Mouse (Mus musculus) kidney, embryonic 16.5 days (tissue): ENCODE data around the gene Acad9. TPM values are rescaled to one million over a fixed set of nuclear protein-coding genes. Genes with fewer than 3 reads are reported as not detected.

Experiments used
- ATAC-seq: fragments of 200-750 bp; cut with Nextera tagmentation; 2 replicates; pipeline ENCODE4 v1.8.0; 2017; ENCODE audit warnings: moderate TSS enrichment; ENCODE audit not compliant: low FRiP score, low TSS enrichment
- H3K27ac ChIP-seq: fragments of 300-500 bp; sonication (generic); 2 replicates; pipeline ENCODE4 v1.5.1; 2014; ENCODE audit warnings: low read length
- H3K27me3 ChIP-seq: fragments of 300-500 bp; sonication (generic); 2 replicates; pipeline ENCODE4 v1.6.1; 2014; ENCODE audit warnings: low read length, control low read depth, mixed read lengths; ENCODE audit not compliant: insufficient read depth
- H3K36me3 ChIP-seq: fragments of 300-500 bp; sonication (generic); 2 replicates; pipeline ENCODE4 v1.6.1; 2014; ENCODE audit warnings: low read length, control low read depth, mixed read lengths; ENCODE audit not compliant: insufficient read depth
- H3K4me1 ChIP-seq: fragments of 300-500 bp; sonication (generic); 2 replicates; pipeline ENCODE4 v1.6.1; 2014; ENCODE audit warnings: low read length, control low read depth, mixed read lengths; ENCODE audit not compliant: insufficient read depth
- H3K4me2 ChIP-seq: fragments of 300-500 bp; sonication (generic); replicated peaks from 2 replicates; pipeline ENCODE4 v1.6.1; 2014; ENCODE audit warnings: low read depth, low read length
- H3K4me3 ChIP-seq: fragments of 300-500 bp; sonication (generic); 2 replicates; pipeline ENCODE4 v1.5.1; 2014; ENCODE audit warnings: mild to moderate bottlenecking, low read length
- H3K9ac ChIP-seq: fragments of 300-500 bp; sonication (generic); replicated peaks from 2 replicates; pipeline ENCODE4 v1.6.1; 2014; ENCODE audit warnings: low read length
- H3K9me3 ChIP-seq: fragments of 300-500 bp; sonication (generic); 2 replicates; pipeline ENCODE4 v1.6.1; 2016; ENCODE audit warnings: low read length, control low read depth
- WGBS: fragments of 180-500 bp; shearing (Covaris S2); extraction: QIAGEN DNeasy Blood & Tissue Kit; methylation state at CpG from one replicate; pipeline ENCODE4 v1.1.7; 2014; 5-methylcytosine and 5-hydroxymethylcytosine counted together
- polyA plus RNA-seq: library from polyadenylated mRNA; unstranded; fragments of >200 nt; fragmentation: Nextera tagmentation; extraction: Ambion mirVana; gene quantifications from 2 replicates; pipeline ENCODE4 v1.2.1, GENCODE M21; 2015

Gene Acad9
- polyA plus RNA-seq, 1 experiment from 2014 or later, result 88.1 TPM

DNA sequence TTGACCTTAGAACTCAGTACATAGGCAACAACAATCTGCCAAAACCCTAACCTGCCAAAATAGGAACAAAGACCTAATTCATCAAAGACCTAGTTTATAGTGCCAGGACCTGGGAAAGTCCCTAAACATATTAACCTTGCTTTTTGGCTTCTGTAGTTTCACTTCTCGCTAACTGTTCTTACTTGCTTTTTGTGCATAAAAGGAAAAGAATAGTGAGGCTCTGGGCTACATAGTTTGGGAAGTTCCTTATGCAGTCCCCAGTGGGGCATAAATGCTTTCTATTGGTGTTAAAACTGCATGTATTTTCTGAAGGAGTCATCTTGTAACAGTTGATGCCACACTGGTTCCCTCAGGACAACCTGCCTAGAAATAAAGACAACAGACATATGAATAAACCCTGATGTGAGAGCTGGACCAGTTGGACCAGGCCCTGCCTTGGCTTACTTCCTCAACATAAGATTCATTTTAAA is 1.2 kb upstream of the Acad9 start:
- WGBS, result 93% methylated on average over 1 of the region's 1 CpGs
- ATAC-seq, result no peak
- peaks cover 12% of the 10 kb centered on the region for H3K4me1 ChIP-seq

DNA sequence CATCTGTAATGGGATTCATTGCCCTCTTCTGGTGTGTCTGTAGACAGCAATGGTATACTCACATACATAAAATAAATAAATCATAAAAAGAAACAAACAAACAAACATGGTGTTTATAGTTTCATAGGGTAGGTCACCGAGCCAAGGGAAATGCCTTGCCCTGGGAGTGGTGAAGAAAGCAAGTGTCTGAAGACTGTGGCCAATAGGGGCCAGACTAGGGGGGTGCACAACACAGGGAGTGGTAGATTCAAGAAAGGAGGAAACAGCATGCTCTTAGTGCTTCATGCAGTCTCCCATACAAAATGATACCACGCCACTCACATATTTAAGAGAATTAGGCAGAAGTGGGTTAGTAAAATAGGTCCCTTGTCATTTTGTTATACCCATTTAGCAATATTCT is 613 bp upstream of the Acad9 start:
- ATAC-seq, result no peak
- H3K4me1 ChIP-seq, result peaks cover 12% of the 10 kb centered on the region
- H3K36me3 ChIP-seq, result peaks cover 3% of the 10 kb centered on the region
- H3K4me2 ChIP-seq, result peak overlapping the region; percentile 60
- H3K4me3 ChIP-seq, result peak overlapping the region; percentile 85
- WGBS, result 90% methylated on average over 2 of the region's 2 CpGs
- H3K9me3 ChIP-seq, result no peaks in the 10 kb centered on the region
- H3K9ac ChIP-seq, result no peak overlapping the region
- H3K27me3 ChIP-seq, result peaks cover 22% of the 10 kb centered on the region
- H3K27ac ChIP-seq, result no peak overlapping the region

More for the DNA sequence above, 1.2 kb upstream of the Acad9 start:
- H3K36me3 ChIP-seq, result no peaks in the 10 kb centered on the region
- no peak overlapping the region for H3K27ac ChIP-seq
- no peak overlapping the region for H3K9ac ChIP-seq
- no peak overlapping the region for H3K4me3 ChIP-seq
- no peaks in the 10 kb centered on the region for H3K9me3 ChIP-seq
- H3K4me2 ChIP-seq, result no peak overlapping the region
- peaks cover 22% of the 10 kb centered on the region for H3K27me3 ChIP-seq

DNA sequence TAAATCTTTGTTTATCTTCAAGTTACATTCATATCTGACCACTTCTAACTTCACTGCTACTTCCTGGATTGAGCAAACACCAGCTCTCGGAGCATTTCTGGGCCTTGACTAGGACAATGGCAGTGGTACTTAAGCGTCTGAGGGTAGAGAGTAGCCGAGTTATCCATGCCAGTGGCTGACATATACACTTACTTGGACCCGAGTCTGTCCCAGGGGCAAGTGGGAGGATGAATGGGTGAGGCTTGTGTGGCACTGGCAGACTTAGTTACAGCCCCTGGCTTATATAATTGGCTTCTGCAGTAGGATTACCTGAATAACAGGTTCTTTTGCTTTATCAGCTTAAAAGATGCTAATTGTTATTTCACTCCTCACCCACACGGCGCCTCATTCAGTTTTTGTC is 2.0 kb downstream of the Acad9 start:
- Histone ChIP-seq H3K4me1 (peaks cover 12% of the 10 kb centered on the region), H3K4me2 (no peak overlapping the region), H3K9me3 (no peaks in the 10 kb centered on the region), H3K27ac (no peak overlapping the region), H3K4me3 (no peak overlapping the region), H3K9ac (no peak overlapping the region), H3K27me3 (peaks cover 11% of the 10 kb centered on the region; the same call in 1 of the 2 replicates), H3K36me3 (peaks cover 12% of the 10 kb centered on the region)
- ATAC-seq, result no peak
- 90% methylated on average over 6 of the region's 6 CpGs for WGBS

DNA sequence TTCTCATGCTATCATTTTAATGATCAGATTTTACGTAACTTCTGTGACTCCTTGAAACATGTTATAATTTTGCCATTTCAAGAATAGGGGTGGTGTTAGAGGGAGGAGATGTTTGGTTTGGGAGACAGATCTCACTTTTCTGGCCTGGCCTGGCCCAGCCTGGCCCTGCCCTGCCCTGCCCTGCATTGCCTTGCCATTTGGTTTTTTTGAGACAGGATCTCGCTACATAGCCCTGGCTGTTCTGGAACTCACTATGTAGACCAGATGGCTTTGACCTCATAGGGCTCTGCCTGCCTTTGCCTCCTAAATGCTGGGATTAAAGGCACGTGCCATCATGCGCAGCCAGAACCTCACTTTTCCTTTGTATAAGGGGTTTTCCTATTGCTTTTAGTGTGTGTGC is 4.7 kb downstream of the Acad9 start:
- Histone ChIP-seq H3K4me1 (peaks cover 8% of the 10 kb centered on the region), H3K4me3 (no peak overlapping the region), H3K27me3 (no peaks in the 10 kb centered on the region), H3K27ac (no peak overlapping the region), H3K4me2 (no peak overlapping the region), H3K9ac (no peak overlapping the region), H3K36me3 (peaks cover 33% of the 10 kb centered on the region), H3K9me3 (no peaks in the 10 kb centered on the region)
- WGBS, result 92% methylated on average over 4 of the region's 4 CpGs
- ATAC-seq, result no peak

DNA sequence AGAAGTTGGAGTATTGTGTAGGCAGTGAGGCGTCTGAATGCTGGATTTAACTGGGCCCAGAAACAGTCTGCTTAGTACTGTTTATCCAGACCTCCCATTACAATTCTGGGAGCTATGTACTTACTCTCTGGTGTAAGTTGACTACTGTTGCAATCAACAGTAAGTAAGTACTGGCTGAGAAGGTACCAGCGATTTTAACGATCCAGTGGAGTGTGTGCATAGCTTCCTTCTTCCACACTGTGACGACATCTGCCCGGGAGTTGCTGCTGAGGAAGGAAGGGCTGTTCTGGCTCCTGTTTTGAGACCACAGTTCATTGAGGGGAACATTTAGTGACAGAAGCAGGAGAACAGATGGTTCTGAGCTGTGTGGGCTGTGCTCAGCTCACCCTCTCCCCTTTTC is 5.3 kb downstream of the Acad9 start:
- Histone ChIP-seq H3K4me3 (no peak overlapping the region), H3K4me2 (no peak overlapping the region), H3K36me3 (peaks cover 39% of the 10 kb centered on the region), H3K9ac (no peak overlapping the region), H3K27ac (no peak overlapping the region), H3K9me3 (no peaks in the 10 kb centered on the region), H3K4me1 (peaks cover 8% of the 10 kb centered on the region), H3K27me3 (no peaks in the 10 kb centered on the region)
- ATAC-seq, result no peak
- WGBS, result 92% methylated on average over 5 of the region's 5 CpGs

DNA sequence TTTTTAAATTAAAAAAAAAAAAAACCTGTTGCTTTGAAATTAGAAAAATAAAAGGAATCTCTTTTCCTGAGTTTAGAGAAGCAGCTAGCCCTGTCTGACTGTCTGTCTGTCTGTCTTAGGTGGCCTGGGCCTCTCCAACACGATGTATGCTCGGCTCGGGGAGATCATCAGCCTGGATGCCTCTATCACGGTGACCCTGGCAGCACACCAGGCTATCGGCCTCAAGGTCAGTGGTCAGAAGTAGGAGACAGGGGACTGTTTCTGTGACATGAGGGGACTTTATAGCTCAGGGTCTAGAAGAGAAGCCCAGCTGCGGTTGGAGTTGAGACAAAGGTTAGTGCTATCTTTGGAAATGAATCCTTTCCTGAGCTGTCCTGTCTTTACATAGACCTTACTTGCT is 8.5 kb downstream of the Acad9 start:
- Histone ChIP-seq H3K27ac (no peak overlapping the region), H3K4me1 (no peaks in the 10 kb centered on the region), H3K27me3 (no peaks in the 10 kb centered on the region), H3K9me3 (no peaks in the 10 kb centered on the region), H3K9ac (no peak overlapping the region), H3K4me3 (no peak overlapping the region), H3K4me2 (no peak overlapping the region), H3K36me3 (peaks cover 65% of the 10 kb centered on the region)
- 95% methylated on average over 6 of the region's 6 CpGs for WGBS
- no peak for ATAC-seq

DNA sequence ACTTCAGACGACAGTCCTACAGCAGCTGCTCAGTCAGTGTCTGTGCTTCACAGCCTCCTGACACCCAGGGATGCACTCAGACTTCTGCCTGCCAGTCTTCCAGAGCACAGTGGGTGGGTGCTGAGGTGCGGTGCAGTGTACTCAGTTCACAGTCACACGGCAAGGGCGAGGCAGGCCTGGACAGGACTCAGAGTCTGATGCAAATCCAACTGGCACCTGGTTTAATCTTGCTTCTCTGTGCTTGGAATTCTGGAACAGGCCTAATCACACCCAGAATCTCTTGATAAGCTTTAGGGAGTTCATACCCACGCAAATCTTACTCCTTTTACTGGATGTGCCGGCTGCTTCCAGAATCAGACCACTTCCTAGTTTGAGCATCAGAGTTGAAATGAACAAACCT is 9.7 kb downstream of the Acad9 start:
- Histone ChIP-seq H3K27ac (no peak overlapping the region), H3K27me3 (no peaks in the 10 kb centered on the region), H3K9ac (no peak overlapping the region), H3K4me1 (no peaks in the 10 kb centered on the region), H3K36me3 (peaks cover 68% of the 10 kb centered on the region), H3K4me3 (no peak overlapping the region), H3K9me3 (no peaks in the 10 kb centered on the region), H3K4me2 (no peak overlapping the region)
- WGBS, result 95% methylated on average over 6 of the region's 6 CpGs
- ATAC-seq, result no peak

DNA sequence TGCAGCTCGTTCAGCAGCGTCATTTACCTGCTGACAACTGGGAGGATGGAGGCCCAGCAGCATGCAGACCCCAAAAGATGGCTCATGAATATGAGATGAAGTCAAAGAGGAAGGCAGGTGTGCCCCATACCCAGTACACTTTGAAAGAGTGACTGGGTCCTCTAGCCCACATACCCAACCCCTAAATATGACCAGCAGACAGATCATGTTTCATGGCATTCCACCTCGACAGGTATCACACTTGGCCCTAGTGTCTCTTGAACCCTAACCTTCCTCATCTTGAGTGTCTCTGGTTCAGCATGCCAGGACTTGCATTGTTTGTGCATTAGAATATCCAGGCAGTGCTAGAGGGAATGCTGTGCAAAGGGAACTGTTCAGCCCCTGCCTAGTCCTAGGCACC is 11.6 kb downstream of the Acad9 start:
- H3K4me2 ChIP-seq, result no peak overlapping the region
- no peak overlapping the region for H3K4me3 ChIP-seq
- WGBS, result 83% methylated on average over 3 of the region's 3 CpGs
- H3K9ac ChIP-seq, result no peak overlapping the region
- no peaks in the 10 kb centered on the region for H3K4me1 ChIP-seq
- no peak for ATAC-seq
- no peak overlapping the region for H3K27ac ChIP-seq
- no peaks in the 10 kb centered on the region for H3K9me3 ChIP-seq
- no peaks in the 10 kb centered on the region for H3K27me3 ChIP-seq
- H3K36me3 ChIP-seq, result peaks cover 81% of the 10 kb centered on the region

DNA sequence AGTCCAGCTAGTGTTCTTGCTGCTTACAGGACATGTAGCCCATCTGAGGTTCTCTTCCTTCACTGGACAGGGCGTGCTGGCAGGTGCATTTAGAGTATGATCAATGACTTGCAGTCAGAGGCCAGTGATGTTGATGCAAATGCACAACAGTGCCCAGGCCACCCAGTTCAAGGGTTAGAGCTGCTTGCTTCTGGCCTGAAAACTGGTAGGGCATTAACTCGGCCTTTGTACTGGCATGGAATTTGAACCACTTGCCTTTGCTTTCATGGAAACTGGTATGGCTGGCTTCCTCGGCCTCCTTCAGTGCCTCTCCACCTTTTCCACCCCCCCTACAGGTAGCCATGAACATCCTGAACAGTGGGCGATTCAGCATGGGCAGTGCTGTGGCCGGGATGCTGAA is 14.1 kb downstream of the Acad9 start:
- Histone ChIP-seq H3K27me3 (no peaks in the 10 kb centered on the region), H3K4me2 (no peak overlapping the region), H3K36me3 (peaks cover 85% of the 10 kb centered on the region), H3K9me3 (no peaks in the 10 kb centered on the region), H3K27ac (no peak overlapping the region), H3K4me1 (no peaks in the 10 kb centered on the region), H3K9ac (no peak overlapping the region), H3K4me3 (no peak overlapping the region)
- no peak for ATAC-seq
- WGBS, result 86% methylated on average over 5 of the region's 5 CpGs

DNA sequence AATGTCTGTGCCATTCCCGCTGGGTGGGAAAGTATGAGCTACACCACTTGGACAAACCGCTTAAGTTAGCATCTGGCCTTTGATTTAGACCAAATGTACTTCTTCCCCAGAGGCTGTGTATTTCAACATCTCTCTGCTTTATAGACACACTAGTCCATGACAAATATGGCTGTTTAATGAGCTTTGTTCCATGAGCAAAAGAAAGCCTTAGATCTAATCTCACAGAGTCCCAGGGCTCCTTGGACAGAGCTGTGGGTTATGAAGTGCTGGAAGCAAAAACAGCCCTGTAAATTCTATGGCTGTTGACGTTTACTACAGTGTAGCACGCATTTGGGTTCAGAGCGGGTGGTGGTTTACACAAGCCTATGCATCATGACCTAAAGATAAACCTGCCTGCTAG is 15.0 kb downstream of the Acad9 start:
- Histone ChIP-seq H3K27ac (no peak overlapping the region), H3K27me3 (no peaks in the 10 kb centered on the region), H3K9me3 (no peaks in the 10 kb centered on the region), H3K4me3 (no peak overlapping the region), H3K36me3 (peaks cover 85% of the 10 kb centered on the region), H3K4me2 (no peak overlapping the region), H3K9ac (no peak overlapping the region), H3K4me1 (no peaks in the 10 kb centered on the region)
- ATAC-seq, result no peak
- WGBS, result 96% methylated on average over 5 of the region's 5 CpGs
